Mouse (Mus musculus): ENCODE data around the gene Ehhadh.
"Not testable (repeated sequence)": the region's sequence is repeated elsewhere in the genome, so short reads cannot be mapped to it uniquely, and the experiment has no call there.

Ehhadh gene

DNA sequence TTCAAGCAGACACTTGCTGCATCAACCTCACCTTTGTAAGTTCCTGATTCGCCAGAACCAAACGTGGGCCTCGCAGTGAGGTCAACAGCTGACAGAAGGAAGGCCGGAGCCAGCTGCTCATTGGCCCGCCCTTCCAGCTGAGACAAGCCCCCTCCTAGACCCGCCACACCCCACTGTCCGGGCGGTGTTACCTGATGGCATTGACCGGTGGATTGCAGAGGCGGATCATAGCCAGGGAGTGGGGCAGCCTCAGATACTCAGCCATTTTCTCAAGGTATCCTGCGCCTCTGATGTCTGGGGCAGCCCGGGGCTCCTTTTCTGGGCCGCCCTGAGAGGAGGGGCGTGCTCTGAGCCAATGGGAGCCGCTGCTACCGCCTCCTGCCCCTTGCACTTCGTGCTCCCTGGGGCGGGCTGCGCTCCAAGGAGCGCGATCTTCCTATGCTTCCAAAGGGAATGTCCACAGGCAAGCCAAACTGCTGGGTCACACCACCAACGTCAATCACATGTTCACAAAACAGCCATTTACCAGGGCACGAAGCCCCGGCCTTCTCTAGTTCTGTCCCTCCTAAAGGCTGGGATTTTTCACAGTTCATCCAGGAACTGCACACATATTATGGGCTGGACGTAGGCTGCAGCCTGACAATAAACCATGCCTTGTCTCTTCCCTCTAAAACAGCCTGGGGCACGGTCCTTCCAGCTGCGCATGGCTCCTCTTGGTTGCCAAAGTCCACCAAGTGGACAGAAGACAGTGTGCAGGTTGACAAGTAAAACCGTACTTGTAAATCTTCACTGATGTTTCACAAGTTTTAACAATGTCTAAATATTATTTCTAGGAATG, at the start of gene Ehhadh:
TSS of gene Ehhadh (minus strand) at position 292 of the 838 bp plus-strand sequence.
- peak; percentile 83 for DNase-seq (ENCODE audit: low read depth, low spot score)

DNA sequence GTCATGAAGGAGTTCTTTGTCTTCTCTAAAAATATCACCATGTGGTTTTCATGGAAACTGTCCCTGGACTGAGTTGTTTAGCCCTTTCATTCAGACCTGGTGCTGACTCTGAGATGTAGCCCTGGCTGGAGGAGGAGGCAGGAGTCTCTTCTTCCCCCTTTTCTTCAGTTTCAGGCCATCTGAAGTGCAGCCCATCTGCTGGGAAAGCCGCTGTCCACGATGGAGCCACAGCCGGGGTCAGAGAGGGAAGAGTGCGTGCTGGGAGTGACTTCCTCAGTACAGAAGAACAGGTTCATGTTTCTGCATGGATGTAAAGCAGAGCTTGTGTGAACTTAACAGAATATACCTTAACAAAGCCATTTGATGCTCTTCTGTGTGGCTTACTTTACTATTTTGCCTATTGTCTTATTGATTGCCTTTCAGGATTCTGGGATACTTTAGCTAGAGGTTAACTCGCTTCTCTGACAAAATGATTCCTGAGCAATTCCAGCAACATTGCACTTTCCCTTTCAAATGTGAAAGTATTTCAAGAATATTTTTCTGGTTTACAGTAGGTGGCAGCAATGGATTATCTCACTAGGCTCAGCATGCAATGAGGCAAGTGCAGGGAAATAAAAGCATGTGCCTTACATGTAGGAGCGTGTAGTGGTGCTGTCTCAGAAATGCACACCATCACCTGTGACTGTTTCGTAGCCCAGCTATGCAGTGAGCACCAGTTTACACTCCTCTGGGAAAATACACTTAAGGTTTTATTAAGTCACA, 48.9 kb upstream of the Ehhadh start:
- DNase-seq (ENCODE audit: low read depth, low spot score) = peak; percentile 83

DNA sequence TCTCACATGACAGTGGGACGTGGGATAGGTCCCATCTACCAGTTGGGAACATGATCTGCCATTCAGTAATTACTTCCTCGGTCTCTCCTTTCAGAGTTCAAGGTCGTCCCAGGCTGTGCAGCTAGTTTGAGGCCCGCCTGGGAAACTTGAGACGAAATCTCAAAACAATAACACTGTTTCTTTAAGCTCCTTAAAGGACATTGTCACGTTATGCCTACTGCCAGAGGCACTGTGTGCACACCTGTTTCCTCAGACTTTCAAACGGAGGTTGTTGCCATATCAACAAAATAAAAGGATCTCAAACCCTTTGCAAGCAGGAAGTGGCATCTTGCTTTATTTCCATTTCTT, 48.0 kb upstream of the Ehhadh start:
- no peak for DNase-seq (ENCODE audit: low read depth, low spot score)

DNA sequence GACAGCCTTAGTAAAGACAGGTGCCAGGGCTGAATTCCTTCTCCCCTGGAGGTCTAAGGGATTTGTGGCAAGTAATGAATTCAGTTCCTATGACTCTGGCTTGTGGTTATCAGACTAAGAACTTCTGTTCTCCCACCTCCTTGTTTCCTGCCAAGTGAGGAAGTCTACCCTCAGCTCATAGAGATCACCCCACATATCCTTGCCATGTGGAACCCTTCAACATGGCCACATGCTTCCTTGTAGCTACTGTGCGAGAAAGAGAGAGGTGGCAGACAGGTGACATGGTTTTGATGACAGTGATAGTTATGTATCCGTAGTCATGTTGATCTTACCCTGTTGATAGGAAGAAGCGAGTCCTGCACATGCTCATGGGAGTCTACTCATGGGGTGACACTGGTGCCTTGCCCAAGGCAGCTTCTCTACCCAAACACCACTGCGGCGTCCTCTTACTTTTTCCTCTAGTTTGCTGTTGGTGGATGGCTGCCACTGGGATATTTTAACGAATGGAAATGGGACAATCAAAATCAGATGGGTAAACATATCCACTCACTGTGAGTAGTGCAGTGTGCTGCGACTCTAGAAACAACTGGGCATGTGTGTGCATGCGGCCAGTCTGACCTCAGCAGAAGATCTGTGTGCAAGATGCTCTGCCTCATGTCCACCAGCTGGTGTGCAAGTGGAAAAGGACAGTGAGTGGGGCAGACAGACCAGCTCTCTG, 47.4 kb upstream of the Ehhadh start:
- DNase-seq (ENCODE audit: low read depth, low spot score) = no peak

DNA sequence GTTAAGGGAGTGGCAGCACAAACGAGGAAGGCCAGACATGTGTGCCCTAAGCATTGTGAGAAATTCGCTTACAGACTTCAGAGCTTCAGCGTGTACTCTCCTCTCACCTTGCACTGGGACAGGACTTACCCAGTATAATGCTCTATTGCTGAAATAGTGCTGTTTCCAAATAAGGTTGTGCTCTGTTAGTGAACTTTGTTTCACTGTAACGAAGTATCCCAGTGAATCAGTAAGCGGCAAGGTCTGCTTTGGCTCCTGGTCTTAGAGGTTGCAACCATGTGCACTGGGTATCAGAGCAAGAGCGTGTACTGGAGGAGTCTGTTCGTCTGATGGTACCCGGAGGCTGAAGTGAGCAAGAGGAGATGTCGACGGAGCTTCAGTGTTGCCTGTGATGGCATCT, 46.4 kb upstream of the Ehhadh start:
- no peak for DNase-seq (ENCODE audit: low read depth, low spot score)

DNA sequence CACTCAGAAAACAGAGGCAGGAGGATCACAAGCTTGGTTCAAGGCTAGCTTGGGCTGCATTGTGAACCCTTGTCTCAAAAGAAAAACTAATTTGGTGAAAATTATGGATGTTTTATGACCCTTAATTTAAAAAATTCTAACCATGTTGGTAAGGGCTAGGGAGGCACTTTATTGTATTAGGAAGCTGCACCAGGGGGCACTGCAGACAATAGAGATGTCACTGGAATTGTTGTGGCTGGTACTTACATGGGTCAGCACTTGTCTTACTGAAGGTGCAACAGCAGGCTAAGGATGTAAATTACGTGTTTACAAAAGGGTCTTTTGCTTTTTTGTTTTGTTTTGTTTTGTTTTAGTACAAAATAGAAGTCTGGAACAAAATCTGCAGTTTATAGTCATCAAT, 45.9 kb upstream of the Ehhadh start:
- DNase-seq (ENCODE audit: low read depth, low spot score) = no peak

DNA sequence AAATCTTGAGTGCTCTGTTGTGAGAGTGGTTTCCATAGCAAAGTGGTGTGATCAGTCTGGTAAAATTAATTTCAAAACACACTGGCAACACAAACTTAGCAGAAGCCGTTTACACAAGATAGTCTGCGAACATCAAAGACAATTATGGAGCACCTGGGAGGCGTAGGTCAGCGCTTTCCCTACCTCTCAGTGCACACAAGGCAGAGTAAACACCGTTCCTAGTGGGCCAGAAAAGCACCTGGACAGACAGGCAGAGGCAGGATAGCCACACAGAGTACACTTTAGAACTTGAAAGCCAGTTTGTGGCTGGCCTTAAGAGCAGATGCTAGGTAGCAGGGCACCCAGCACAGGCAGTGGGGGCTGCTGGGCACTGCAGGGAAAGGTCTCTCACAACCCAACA, 44.2 kb upstream of the Ehhadh start:
- no peak for DNase-seq (ENCODE audit: low read depth, low spot score)

DNA sequence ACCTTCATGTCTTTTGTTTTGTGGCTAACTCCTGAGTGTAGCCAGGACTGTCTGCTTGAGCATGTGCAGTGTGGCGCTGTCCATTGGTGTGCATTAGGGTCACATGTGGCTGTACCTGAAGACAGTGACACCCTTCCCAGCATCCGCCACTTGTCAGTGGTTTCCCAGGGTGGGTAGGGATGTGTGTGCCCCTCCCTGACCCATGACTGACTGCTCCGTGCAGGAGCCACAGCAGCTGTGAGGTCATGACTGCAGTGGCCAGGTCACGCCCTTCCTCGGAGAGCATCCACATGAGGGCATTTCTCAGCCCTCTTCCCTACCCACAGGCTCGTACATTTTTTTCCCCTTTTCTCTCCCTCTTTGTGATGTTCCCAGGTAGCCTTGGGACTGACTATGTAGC, 43.2 kb upstream of the Ehhadh start:
- DNase-seq (ENCODE audit: low read depth, low spot score) = no peak

DNA sequence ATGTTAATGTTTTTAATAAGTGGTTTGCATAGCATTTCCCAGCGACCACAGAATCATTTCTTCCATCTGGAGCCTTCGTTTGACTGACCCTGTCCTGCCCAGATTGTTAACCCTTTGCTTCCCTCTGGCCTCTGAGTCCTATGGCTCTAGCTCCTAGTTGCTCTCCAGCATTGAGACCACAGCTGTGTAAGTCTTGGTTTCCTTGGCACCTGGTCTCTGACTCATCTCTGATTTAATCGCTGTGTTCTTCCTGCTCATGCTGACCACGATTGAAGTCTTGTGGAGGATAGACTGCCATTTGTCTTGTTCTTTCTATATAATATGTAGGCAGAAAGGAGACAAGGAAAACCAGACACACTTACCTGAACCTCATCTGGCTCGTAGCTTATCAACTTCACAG, 42.1 kb upstream of the Ehhadh start:
- no peak for DNase-seq (ENCODE audit: low read depth, low spot score)

DNA sequence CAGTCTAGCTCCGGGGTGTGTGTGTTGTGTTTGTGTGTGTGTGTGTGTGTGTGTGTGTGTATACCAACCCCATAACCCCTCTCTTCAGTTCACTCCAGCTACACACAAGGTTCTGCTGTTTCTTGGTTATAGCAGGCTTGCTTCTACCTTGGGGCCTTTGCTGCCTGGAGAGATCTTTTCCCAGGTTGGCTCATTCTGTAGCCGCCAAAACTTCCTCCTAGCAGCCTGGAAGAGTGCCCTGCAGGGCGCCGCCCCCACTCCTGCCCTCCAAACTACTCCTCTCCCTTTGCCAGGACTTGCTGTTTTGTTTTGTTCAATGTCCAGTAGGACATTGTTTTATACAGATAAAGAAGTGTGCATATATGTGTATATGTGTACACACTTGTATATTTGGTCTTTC, 40.0 kb upstream of the Ehhadh start:
- DNase-seq (ENCODE audit: low read depth, low spot score) = no peak

DNA sequence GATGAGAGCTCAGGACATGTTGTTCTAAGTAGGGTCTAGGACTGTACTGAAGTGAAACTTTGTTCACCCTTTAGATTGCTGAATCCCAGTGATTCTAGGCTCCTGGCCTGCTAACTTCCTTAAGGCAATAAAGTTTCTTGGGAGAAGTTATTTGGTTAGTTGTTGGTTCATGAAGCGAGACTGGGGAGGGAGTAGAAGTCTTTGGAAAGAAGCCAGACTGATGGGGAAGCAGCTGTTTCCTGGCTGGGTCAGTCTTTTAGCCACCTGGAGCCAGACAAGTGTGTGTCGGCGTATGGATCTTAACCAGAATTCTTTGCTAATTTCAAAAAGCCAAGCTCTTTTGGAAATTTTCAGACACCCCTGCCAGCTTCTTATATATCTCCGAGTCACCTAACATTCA, 39.5 kb upstream of the Ehhadh start:
- DNase-seq (ENCODE audit: low read depth, low spot score) = no peak

DNA sequence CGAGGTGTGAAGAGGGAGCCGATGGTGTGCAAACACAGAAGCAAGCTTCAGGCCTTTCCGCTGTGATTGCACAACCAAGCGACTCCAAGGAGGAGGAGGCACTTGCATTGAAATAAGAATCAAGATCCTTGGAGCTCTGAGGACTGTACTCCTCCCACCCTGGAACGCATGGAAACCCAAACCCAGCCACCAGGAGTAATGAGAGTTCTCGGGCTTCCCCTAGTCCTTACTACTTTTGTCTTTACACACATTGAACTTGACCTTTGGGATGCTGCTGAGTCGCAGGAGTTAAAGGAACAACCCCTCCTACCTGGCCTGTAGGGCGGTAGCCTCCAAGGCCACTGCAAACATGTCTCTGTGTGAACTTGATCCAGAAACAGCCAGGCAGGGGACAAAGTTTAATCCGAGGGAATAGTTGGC, 38.0 kb upstream of the Ehhadh start:
- DNase-seq (ENCODE audit: low read depth, low spot score) = no peak

DNA sequence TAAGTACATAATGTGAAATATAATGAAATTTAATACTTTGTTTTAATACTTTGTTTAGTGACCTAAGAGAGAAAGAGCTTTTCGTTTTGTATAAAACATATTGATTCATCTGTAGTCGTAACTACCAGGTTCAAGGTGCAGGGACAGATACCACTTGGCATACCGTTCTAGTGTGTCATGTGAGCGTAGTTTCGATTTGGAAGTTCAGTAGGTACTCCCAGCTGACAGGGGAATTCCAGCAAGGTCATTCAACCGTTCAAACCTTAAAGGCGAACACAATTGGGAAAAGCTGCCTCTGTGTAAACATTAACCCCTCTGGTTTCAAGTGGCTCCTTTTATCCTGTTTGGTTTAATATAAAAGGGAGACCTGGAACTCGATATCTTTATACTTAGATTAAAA, 31.0 kb upstream of the Ehhadh start:
- DNase-seq (ENCODE audit: low read depth, low spot score) = no peak

DNA sequence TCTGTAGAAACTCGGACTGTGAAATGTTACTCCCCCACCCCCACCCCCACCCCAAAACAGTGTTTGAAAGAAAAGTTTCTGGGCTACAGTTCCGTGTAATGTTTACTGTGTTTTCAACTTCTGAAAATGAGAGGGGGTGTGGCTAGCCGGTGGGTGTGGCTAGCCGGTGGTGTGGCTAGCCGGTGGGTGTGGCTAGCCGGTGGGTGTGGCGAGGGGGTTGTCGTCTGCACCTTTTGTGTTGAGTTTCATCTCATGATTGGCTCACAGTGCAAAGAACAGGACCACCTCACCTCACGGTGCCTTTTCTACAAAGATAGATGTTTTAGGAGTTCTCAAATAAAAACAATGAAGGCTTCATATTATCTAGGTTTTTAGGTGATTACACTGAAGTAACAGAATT, 30.5 kb upstream of the Ehhadh start:
- no peak for DNase-seq (ENCODE audit: low read depth, low spot score)

DNA sequence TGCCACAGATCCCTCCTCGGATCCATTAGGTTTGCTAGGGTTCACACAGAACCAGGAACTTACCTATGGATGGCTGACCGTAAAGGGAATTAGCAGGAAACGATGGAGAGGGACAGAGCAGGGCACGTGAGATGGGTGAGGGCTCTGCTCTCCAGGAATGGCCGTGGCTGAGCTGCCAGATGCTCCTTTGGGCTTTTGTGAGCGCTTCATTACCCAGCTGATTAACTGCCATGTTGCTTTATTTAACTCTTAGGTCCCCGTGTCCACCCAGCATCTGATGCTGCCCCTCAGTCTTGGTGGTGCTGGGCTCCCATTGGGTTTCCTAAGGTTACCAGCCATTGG, 28.0 kb upstream of the Ehhadh start:
- DNase-seq (ENCODE audit: low read depth, low spot score) = no peak

DNA sequence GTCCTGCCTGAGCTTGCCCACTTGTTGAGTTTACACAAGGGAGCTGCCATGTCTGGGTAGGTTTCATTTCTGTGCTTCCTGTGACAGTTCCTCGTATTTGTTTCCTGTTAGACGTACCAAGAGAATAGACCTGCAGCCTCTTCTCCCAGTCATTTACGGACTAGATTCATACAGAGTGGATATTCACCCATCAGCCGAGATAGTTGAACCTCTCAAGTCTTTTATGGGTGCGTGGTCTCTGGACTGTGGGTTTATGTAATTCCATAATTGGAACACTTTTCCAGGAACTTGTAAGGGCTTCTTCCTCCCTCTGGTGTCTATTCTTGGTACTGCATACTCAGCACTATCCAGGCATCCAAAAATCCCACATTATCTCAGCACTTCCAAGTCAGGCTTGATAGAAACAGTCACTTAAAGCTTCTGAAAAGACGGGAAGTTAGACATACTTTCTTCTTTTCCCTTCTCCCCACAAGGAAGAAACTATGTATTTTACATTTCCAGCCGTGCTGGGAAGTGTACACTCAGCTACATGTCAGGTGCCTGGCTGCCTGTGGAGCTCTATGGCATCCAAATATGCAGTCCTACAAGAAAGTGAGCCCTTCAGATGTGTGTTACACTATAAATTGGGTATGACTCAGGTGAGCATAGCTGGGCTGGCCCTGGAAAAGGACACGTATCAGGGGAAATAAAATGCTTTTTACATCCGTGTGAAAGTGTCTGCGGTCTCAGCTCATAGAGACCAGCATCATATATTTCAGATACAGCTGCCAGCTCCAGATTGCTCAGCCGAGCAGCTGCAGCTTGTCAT, 27.5 kb upstream of the Ehhadh start:
- DNase-seq (ENCODE audit: low read depth, low spot score) = peak; percentile 89

DNA sequence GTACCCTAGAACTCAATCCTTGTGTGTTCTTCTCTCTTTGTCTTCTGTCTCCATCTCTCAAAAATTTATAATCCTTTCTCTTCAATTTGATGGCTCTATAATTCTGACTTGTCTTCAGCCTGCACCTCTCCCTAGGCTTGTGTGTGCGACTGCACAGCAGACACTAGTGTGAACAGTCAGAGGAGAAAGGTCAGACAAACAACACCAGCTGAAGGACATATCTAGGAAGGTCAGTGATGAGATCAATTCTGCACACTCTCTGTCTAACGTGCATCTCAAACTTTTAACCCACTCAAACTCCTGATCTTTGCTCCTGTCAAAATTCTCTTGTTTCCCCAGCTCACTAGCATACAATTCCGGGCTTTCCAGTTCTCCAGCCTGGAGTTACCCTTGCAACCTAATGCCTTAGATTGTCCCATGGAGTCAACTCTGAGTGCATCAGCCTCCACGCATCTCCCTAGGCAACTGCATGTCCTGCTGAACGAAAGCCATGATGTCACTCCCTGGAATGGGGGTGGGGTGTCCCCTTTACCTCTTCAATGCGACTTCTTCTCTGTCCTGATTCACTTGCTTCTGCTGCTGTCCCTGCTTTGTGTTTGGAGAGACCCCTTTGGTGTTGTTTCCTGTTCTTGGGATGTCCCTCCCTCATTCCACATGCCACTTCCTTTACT, 25.7 kb upstream of the Ehhadh start:
- no peak for DNase-seq (ENCODE audit: low read depth, low spot score)

DNA sequence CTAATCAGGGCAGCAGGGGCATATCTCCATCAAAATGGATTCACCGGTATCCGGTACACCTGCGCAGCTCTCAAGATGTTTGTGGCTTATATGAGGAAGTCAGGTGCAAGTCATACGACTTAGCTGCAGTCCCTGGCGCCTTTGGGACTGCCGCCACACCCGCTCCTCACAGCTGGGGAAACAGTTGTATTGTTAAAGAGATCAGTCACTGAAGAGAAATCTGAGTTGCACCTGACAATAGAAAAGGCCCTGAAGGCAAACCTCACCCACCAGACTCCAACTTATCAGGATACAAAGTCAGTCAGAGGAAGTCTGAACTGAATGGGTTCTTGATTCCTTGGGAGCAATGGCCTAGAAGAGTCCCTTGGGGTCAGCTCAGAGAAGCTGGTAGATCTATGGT, 20.2 kb upstream of the Ehhadh start:
- not testable (repeated sequence) for DNase-seq (ENCODE audit: low read depth, low spot score)

DNA sequence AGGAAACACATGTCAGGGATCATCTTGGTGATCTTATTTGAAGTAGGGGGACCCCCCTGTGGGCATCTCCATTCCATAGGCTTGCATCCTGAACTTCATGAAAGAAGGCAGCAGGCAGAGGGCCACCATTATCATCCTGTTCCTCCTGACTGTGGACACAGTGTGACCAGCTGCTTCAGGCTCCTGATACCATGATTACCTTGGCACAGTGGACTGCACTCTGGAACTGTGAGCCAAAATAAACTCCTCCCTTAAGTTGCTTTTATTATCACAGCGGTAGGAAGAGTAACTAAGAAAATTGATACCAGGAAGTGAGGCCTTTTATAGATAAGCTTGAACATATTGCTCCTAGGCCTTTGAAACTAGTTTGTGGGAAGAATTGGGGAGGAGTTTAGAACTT, 19.3 kb upstream of the Ehhadh start:
- no peak for DNase-seq (ENCODE audit: low read depth, low spot score)

DNA sequence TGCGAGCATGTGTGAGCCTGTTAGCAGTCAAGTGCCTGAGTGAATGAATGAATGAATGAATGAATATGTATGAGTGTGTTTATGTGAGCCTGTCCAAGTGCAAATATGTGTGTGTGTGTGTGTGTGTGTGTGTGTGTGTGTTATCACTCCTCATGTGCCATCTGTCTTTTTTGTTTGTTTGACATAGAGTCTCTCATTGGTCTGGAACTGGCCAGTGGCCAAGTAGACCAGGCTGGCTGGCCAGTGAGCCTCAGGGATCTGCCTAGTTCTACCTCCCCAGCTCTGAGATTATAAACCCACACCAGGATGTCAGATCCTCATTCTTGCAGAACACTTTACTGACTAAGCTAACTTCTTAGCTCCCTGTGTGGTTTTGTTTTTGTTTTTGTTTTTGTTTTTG, 16.7 kb upstream of the Ehhadh start:
- peak; percentile 72 for DNase-seq (ENCODE audit: low read depth, low spot score)

DNA sequence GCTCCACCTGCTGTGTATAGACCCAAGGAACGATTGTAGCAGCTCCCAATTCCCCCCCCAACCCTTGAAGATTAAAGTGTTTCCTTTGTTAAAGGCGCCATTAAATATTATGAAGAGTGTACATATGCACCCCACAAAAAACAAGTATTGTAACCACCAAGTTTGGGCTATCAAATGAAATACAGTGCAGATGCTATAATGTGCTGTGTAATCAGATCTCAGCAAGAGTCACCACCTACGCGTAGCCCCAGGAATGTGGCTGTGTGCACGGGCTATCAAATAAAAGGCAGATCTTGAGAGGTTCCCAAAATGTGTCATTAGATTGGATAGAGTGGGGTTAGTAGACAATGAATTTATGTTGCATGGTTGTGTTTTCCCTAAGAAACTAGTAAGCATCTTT, 7.5 kb upstream of the Ehhadh start:
- DNase-seq (ENCODE audit: low read depth, low spot score) = peak; percentile 21
